ENCODE assay signal across 24 mouse cellular contexts in genomic region chr8:116398565-116399205, GRCm38 (mm10).
DNase-seq lines count a peak whose midpoint lies in the region; ATAC-seq and TF ChIP-seq lines count a peak whose summit lies in the region.
"Had no signal": no experiment of that assay in that cellular context is flagged by ENCODE, and none has a peak within 500 bp of the region (broad histone marks: within the 10 kb centered on the region; RNA-seq: fewer than 3 reads in every experiment).

No protein-coding gene starts in this region.

- no peaks in the 10 kb centered on the region for H3K27me3 ChIP-seq in embryonic facial prominence, embryonic 14.5 days (replicated peaks; ENCODE audit: control insufficient read depth, insufficient read depth, low read length)
- H3K27me3 ChIP-seq in embryonic facial prominence, embryonic 10.5 days (replicated peaks; ENCODE audit: low read depth, poor library complexity, severe bottlenecking), result no peaks in the 10 kb centered on the region
- no peaks in the 10 kb centered on the region for H3K27me3 ChIP-seq in kidney, postnatal 0 days (ENCODE audit: insufficient read depth, low read length)
- H3K27me3 ChIP-seq: embryonic facial prominence, embryonic 13.5 days; forebrain, embryonic 15.5 days; hindbrain, embryonic 15.5 days; liver, embryonic 15.5 days; lung, embryonic 15.5 days; megakaryocyte, embryonic 14.5 days; neural tube, embryonic 13.5 days had no signal

- no peak overlapping the region for H3K4me3 ChIP-seq in embryonic facial prominence, embryonic 14.5 days (ENCODE audit: low read depth, low read length)
- H3K4me3 ChIP-seq in embryonic facial prominence, embryonic 10.5 days, result no peak overlapping the region
- H3K4me3 ChIP-seq in kidney, postnatal 0 days (replicated peaks; ENCODE audit: low read depth, low read length), result no peak overlapping the region
- H3K4me3 ChIP-seq: embryonic facial prominence, embryonic 13.5 days; forebrain, embryonic 15.5 days; heart, embryonic 10.5 days; hindbrain, embryonic 15.5 days; limb, embryonic 10.5 days; liver, embryonic 15.5 days; lung, embryonic 15.5 days; megakaryocyte, embryonic 14.5 days; neural tube, embryonic 13.5 days had no signal

- H3K27ac ChIP-seq in embryonic facial prominence, embryonic 14.5 days (replicated peaks; ENCODE audit: low read depth, low read length), result no peak overlapping the region
- no peak overlapping the region for H3K27ac ChIP-seq in embryonic facial prominence, embryonic 10.5 days (replicated peaks)
- peak overlapping the region; percentile 31; the same call in 1 of the 2 replicates for H3K27ac ChIP-seq in kidney, postnatal 0 days
- H3K27ac ChIP-seq: embryonic facial prominence, embryonic 13.5 days; forebrain, embryonic 15.5 days; heart, embryonic 10.5 days; hindbrain, embryonic 15.5 days; limb, embryonic 10.5 days; liver, embryonic 15.5 days; lung, embryonic 15.5 days; neural tube, embryonic 13.5 days had no signal

- 75% methylated on average over 11 of the region's 11 CpGs for WGBS in embryonic facial prominence, embryonic 14.5 days
- 87% methylated on average over 11 of the region's 11 CpGs for WGBS in embryonic facial prominence, embryonic 10.5 days
- WGBS in kidney, postnatal 0 days, result 50% methylated on average over 11 of the region's 11 CpGs

- no peak for ATAC-seq in embryonic facial prominence, embryonic 14.5 days (ENCODE audit: low read depth)
- ATAC-seq in kidney, postnatal 0 days (replicated peaks; ENCODE audit: low FRiP score, low read depth), result peak; percentile 66; the same call in 1 of the 2 replicates
- ATAC-seq: forebrain, embryonic 15.5 days had no signal

- peaks cover 8% of the 10 kb centered on the region; the same call in 1 of the 2 replicates for H3K9me3 ChIP-seq in embryonic facial prominence, embryonic 14.5 days (ENCODE audit: control insufficient read depth, low read length)
- H3K9me3 ChIP-seq in embryonic facial prominence, embryonic 10.5 days, result no peaks in the 10 kb centered on the region
- H3K9me3 ChIP-seq in kidney, postnatal 0 days (replicated peaks; ENCODE audit: low read length), result no peaks in the 10 kb centered on the region
- H3K9me3 ChIP-seq: forebrain, embryonic 15.5 days; heart, embryonic 10.5 days; limb, embryonic 10.5 days; liver, embryonic 15.5 days; lung, embryonic 15.5 days had no signal

- H3K4me2 ChIP-seq in embryonic facial prominence, embryonic 14.5 days (ENCODE audit: low read depth, low read length), result no peak overlapping the region
- H3K4me2 ChIP-seq in kidney, postnatal 0 days (ENCODE audit: low read length), result no peak overlapping the region
- H3K4me2 ChIP-seq: embryonic facial prominence, embryonic 13.5 days; forebrain, embryonic 15.5 days; hindbrain, embryonic 15.5 days; liver, embryonic 15.5 days; lung, embryonic 15.5 days; neural tube, embryonic 13.5 days had no signal

- H3K9ac ChIP-seq in embryonic facial prominence, embryonic 14.5 days (ENCODE audit: low read depth, low read length), result no peak overlapping the region
- no peak overlapping the region for H3K9ac ChIP-seq in kidney, postnatal 0 days (ENCODE audit: low read depth, low read length)
- H3K9ac ChIP-seq: embryonic facial prominence, embryonic 13.5 days; forebrain, embryonic 15.5 days; hindbrain, embryonic 15.5 days; liver, embryonic 15.5 days; lung, embryonic 15.5 days; neural tube, embryonic 13.5 days had no signal

- no peak for TF ChIP-seq CTCF in kidney, postnatal 0 days (IDR thresholded peaks at IDR 0.05; ENCODE audit: low read depth)

- peak; percentile 37 for DNase-seq in embryonic facial prominence, embryonic 14.5 days (ENCODE audit: low spot score)
- DNase-seq in embryonic facial prominence, embryonic 10.5 days (ENCODE audit: low spot score), result no peak
- DNase-seq in 3134 (ENCODE audit: extremely low read depth, insufficient read length, low spot score), result peak; percentile 21
- DNase-seq in kidney, postnatal 0 days (ENCODE audit: low spot score), result no peak
- DNase-seq in retina, embryonic 14.5 days (ENCODE audit: low spot score), result peak; percentile 40
- DNase-seq in ovary, postnatal 14 days (ENCODE audit: low spot score), result no peak
- no peak for DNase-seq in neural tube, embryonic 10.5 days (ENCODE audit: extremely low spot score, low spot score)
- no peak for DNase-seq in right cerebral cortex, postnatal 10 days (ENCODE audit: low spot score in 2 of 2)
- DNase-seq: cerebellum, adult 11 months; cerebellum, adult 9-11 months; liver; lung, postnatal 36 days; midbrain, embryonic 14.5 days; spleen, adult 18-20 months; thymus, postnatal 4 days had no signal

- H3K36me3 ChIP-seq in embryonic facial prominence, embryonic 14.5 days (ENCODE audit: control insufficient read depth, insufficient read depth, low read length), result no peaks in the 10 kb centered on the region
- H3K36me3 ChIP-seq in embryonic facial prominence, embryonic 10.5 days (replicated peaks), result no peaks in the 10 kb centered on the region
- H3K36me3 ChIP-seq in kidney, postnatal 0 days (ENCODE audit: insufficient read depth, low read length), result no peaks in the 10 kb centered on the region
- H3K36me3 ChIP-seq: embryonic facial prominence, embryonic 13.5 days; forebrain, embryonic 15.5 days; heart, embryonic 10.5 days; hindbrain, embryonic 15.5 days; limb, embryonic 10.5 days; liver, embryonic 15.5 days; lung, embryonic 15.5 days; neural tube, embryonic 13.5 days had no signal

- no peaks in the 10 kb centered on the region for H3K4me1 ChIP-seq in embryonic facial prominence, embryonic 14.5 days (ENCODE audit: control insufficient read depth, insufficient read depth, low read length)
- no peaks in the 10 kb centered on the region for H3K4me1 ChIP-seq in embryonic facial prominence, embryonic 10.5 days
- no peaks in the 10 kb centered on the region for H3K4me1 ChIP-seq in kidney, postnatal 0 days (replicated peaks; ENCODE audit: insufficient read depth, low read length)
- H3K4me1 ChIP-seq: embryonic facial prominence, embryonic 13.5 days; forebrain, embryonic 15.5 days; heart, embryonic 10.5 days; hindbrain, embryonic 15.5 days; limb, embryonic 10.5 days; liver, embryonic 15.5 days; lung, embryonic 15.5 days; megakaryocyte, embryonic 14.5 days; neural tube, embryonic 13.5 days had no signal

Comparison
In these comparisons a context has a peak if more than half of its experiments do, and no peak if none do; other contexts are left out.
1. DNase-seq: peak in embryonic facial prominence, embryonic 14.5 days (single experiment), 3134 (single experiment) and retina, embryonic 14.5 days (single experiment); none in embryonic facial prominence, embryonic 10.5 days (single experiment), kidney, postnatal 0 days (single experiment), ovary, postnatal 14 days (single experiment), neural tube, embryonic 10.5 days (single experiment) and right cerebral cortex, postnatal 10 days (0 of 2).